Mouse (Mus musculus) neural tube, embryonic 11.5 days (tissue): Measurements from ENCODE around the gene Terf2ip. TPM values are rescaled to one million over a fixed set of nuclear protein-coding genes. Genes with fewer than 3 reads are reported as not detected.
A peak's percentile ranks its signal among the peaks of the same experiment; 100 is the strongest.

ENCODE experiments used
- ATAC-seq: fragments of 200-750 bp; cut with Nextera tagmentation; 2 replicates; pipeline ENCODE4 v1.8.0; 2017; ENCODE audit warnings: moderate number of reproducible peaks, mild to moderate bottlenecking, moderate TSS enrichment, moderate library complexity; ENCODE audit not compliant: insufficient read depth, low FRiP score, low TSS enrichment
- DNase-seq: peaks from one replicate; pipeline ENCODE4 v3.0.0-alpha.2; 2015; ENCODE audit warnings: low spot score
- H3K27ac ChIP-seq: fragments of 300-500 bp; sonication (generic); 2 replicates; pipeline ENCODE4 v1.5.1; 2014; ENCODE audit warnings: low read depth, mild to moderate bottlenecking, low read length
- H3K27me3 ChIP-seq: fragments of 300-500 bp; sonication (generic); 2 replicates; pipeline ENCODE4 v1.6.1; 2014; ENCODE audit warnings: mild to moderate bottlenecking, low read length, mixed read lengths; ENCODE audit not compliant: control insufficient read depth, insufficient read depth
- H3K36me3 ChIP-seq: fragments of 300-500 bp; sonication (generic); 2 replicates; pipeline ENCODE4 v1.6.1; 2014; ENCODE audit warnings: mild to moderate bottlenecking, low read length, moderate library complexity, mixed read lengths; ENCODE audit not compliant: control insufficient read depth, insufficient read depth
- H3K4me1 ChIP-seq: fragments of 300-500 bp; sonication (generic); 2 replicates; pipeline ENCODE4 v1.6.1; 2014; ENCODE audit warnings: low read length, mixed read lengths; ENCODE audit not compliant: control insufficient read depth, insufficient read depth
- H3K4me2 ChIP-seq: fragments of 300-500 bp; sonication (generic); 2 replicates; pipeline ENCODE4 v1.6.1; 2014; ENCODE audit warnings: low read depth, mild to moderate bottlenecking, moderate library complexity
- H3K4me3 ChIP-seq: fragments of 300-500 bp; sonication (generic); 2 replicates; pipeline ENCODE4 v1.5.1; 2014; ENCODE audit warnings: low read depth, low read length
- H3K9ac ChIP-seq: fragments of 300-500 bp; sonication (generic); 2 replicates; pipeline ENCODE4 v1.6.1; 2014; ENCODE audit warnings: mild to moderate bottlenecking, low read length
- H3K9me3 ChIP-seq: fragments of 300-500 bp; sonication (generic); 2 replicates; pipeline ENCODE4 v1.6.1; 2016; ENCODE audit warnings: low read length; ENCODE audit not compliant: control insufficient read depth
- WGBS: fragments of 180-500 bp; shearing (Covaris S2); extraction: QIAGEN DNeasy Blood & Tissue Kit; methylation state at CpG from one replicate; pipeline ENCODE4 v1.1.7; 2014; 5-methylcytosine and 5-hydroxymethylcytosine counted together
- polyA plus RNA-seq: library from polyadenylated mRNA; unstranded; fragments of >200 nt; fragmentation: Nextera tagmentation; extraction: Ambion mirVana; gene quantifications from 2 replicates; pipeline ENCODE4 v1.2.1, GENCODE M21; 2014

Terf2ip gene
- polyA plus RNA-seq, 1 experiment from 2014 or later: 35.4 TPM

GRCm38 (mm10) chr8:111992013-111992702 is 19.0 kb upstream of the Terf2ip start, which contains the start of gene Adat1:
Gene Adat1, minus strand, starts transcription at chr8:111992302.
- no peaks in the 10 kb centered on the region for H3K4me1 ChIP-seq
- no peaks in the 10 kb centered on the region for H3K9me3 ChIP-seq
- H3K36me3 ChIP-seq: peaks cover 2% of the 10 kb centered on the region
- no peak within 1 kb of the TSS for H3K27ac ChIP-seq
- ATAC-seq (peak; percentile 94), DNase-seq (peak; percentile 93)
- no peaks in the 10 kb centered on the region for H3K27me3 ChIP-seq
- peak within 1 kb of the TSS; percentile 71 for H3K4me2 ChIP-seq
- H3K9ac ChIP-seq: peak within 1 kb of the TSS; percentile 53
- peak within 1 kb of the TSS; percentile 61 for H3K4me3 ChIP-seq
- WGBS: 3% methylated on average over 32 of the region's 33 CpGs

DNA sequence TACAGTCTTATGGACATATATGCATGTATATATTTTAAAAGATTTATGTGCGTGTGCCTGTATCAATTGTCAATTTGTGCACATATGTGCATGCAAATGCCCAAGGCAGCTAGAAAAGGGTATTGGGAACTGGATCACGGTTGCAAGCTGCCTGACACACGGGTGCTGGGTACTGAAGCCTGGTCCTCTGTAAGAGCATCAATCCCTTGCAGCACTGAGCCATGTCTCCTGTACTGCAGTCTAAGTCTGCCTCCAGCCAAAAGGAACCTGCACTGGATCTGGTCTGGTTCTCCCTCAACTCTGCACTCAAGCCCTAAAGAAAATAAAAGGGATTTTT is 18.5 kb upstream of the Terf2ip start:
- DNase-seq: no peak
- no peak overlapping the region for H3K9ac ChIP-seq
- H3K27ac ChIP-seq: no peak overlapping the region
- no peaks in the 10 kb centered on the region for H3K27me3 ChIP-seq
- ATAC-seq: peak; percentile 9; the same call in 1 of the 2 replicates
- H3K9me3 ChIP-seq: no peaks in the 10 kb centered on the region
- no peaks in the 10 kb centered on the region for H3K4me1 ChIP-seq
- H3K4me2 ChIP-seq: no peak overlapping the region
- WGBS: 78% methylated on average over 3 of the region's 3 CpGs
- H3K36me3 ChIP-seq: peaks cover 2% of the 10 kb centered on the region
- no peak overlapping the region for H3K4me3 ChIP-seq

DNA sequence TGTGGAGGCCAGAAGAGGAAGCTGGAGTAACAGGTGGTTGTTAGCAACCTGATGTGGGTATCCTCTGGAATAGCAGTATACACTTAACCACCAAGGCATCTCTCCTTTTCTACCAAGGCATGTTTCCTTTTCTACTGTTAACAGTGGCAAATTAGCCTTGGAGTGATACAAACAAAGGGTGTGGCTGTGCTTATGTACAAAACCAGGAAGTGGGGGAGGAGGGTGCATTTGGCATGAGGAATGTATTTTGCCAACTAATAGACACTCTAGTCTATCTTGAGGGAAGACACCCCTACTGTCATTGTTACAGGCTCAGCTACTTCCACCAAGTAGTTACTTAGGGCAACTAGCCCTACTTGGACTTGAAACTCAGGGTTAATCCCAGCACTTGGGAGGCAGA is 6.4 kb upstream of the Terf2ip start:
- Histone ChIP-seq H3K9me3 (no peaks in the 10 kb centered on the region), H3K4me3 (no peak overlapping the region), H3K36me3 (peaks cover 31% of the 10 kb centered on the region), H3K4me1 (no peaks in the 10 kb centered on the region), H3K9ac (no peak overlapping the region), H3K27ac (no peak overlapping the region), H3K4me2 (no peak overlapping the region), H3K27me3 (no peaks in the 10 kb centered on the region)
- DNase-seq (no peak), ATAC-seq (no peak)

- Histone ChIP-seq H3K4me3 (no peak overlapping the region), H3K9me3 (no peaks in the 10 kb centered on the region), H3K27me3 (no peaks in the 10 kb centered on the region), H3K36me3 (peaks cover 23% of the 10 kb centered on the region), H3K4me1 (peaks cover 4% of the 10 kb centered on the region; the same call in 1 of the 2 replicates), H3K9ac (no peak overlapping the region), H3K4me2 (no peak overlapping the region), H3K27ac (no peak overlapping the region)
- DNase-seq (no peak), ATAC-seq (no peak)
- WGBS: 94% methylated on average over 6 of the region's 6 CpGs
These were observed 5.6 kb upstream of the Terf2ip start for GRCm38 (mm10) chr8:112005601-112006000.

DNA sequence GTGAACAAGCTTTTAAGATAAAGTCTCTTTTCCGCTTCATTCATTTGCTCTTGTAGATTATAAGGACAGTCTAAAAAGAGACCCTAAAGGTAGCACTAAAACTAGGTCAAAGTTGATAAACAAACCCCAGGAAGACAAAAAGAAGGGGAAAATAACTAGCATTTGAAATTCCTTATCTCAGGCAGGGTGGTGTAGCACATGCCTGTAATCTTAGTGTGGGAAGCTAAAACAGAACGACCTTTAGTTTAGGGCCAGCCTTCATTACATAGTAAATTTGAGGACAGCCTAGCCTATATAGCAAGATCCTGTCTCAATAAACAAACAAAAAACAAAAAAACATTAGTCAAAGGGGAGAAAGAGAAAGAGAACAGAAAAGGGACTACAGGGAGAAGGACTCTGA is 3.5 kb upstream of the Terf2ip start:
- no peaks in the 10 kb centered on the region for H3K9me3 ChIP-seq
- no peak for ATAC-seq
- H3K4me1 ChIP-seq: peaks cover 10% of the 10 kb centered on the region
- 94% methylated on average over 2 of the region's 2 CpGs for WGBS
- no peak overlapping the region for H3K4me2 ChIP-seq
- peaks cover 13% of the 10 kb centered on the region for H3K36me3 ChIP-seq
- H3K4me3 ChIP-seq: no peak overlapping the region
- no peaks in the 10 kb centered on the region for H3K27me3 ChIP-seq
- no peak overlapping the region for H3K9ac ChIP-seq
- no peak for DNase-seq
- no peak overlapping the region for H3K27ac ChIP-seq

- Histone ChIP-seq H3K9ac (no peak overlapping the region), H3K9me3 (no peaks in the 10 kb centered on the region), H3K27me3 (no peaks in the 10 kb centered on the region), H3K27ac (no peak overlapping the region), H3K4me3 (no peak overlapping the region), H3K36me3 (0 out of 2 replicates have a peak, but pooled peaks cover 3% of the 10 kb centered on the region), H3K4me2 (no peak overlapping the region), H3K4me1 (peaks cover 16% of the 10 kb centered on the region)
- ATAC-seq: no peak
- DNase-seq: no peak
- 92% methylated on average over 7 of the region's 7 CpGs for WGBS
These were observed 1.6 kb upstream of the Terf2ip start for GRCm38 (mm10) chr8:112009558-112009957.

GRCm38 (mm10) chr8:112011816-112012242 is 631 bp downstream of the Terf2ip start:
- peak; percentile 60 for ATAC-seq
- no peak for DNase-seq
- peaks cover 16% of the 10 kb centered on the region for H3K4me1 ChIP-seq
- peak overlapping the region; percentile 60; the same call in 1 of the 2 replicates for H3K27ac ChIP-seq
- H3K4me3 ChIP-seq: peak overlapping the region; percentile 85
- no peaks in the 10 kb centered on the region for H3K9me3 ChIP-seq
- peak overlapping the region; percentile 94 for H3K4me2 ChIP-seq
- H3K27me3 ChIP-seq: no peaks in the 10 kb centered on the region
- peak overlapping the region; percentile 80 for H3K9ac ChIP-seq
- no peaks in the 10 kb centered on the region for H3K36me3 ChIP-seq
- WGBS: under 1% methylated on average over 40 of the region's 40 CpGs

DNA sequence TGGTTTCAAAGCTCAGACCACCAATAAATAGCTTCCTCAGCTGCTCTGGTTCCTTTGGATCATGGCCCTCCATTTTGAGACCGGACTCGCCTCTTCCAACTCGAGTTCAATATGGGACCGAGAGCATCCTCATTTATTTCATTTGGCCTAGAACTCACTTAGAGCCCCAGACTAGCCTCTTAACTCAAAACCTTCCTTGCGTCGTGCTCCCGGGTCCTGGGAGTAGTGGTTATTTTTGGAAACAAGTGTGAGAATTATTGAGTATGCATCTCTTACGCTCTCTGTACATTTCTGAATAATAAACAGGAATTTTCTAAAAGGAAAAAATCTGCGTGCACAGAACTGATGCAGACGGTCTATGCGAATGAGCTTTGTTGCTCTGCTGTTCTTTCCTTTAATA is 3.7 kb downstream of the Terf2ip start, which contains the start of gene Gm6793:
TSS of gene Gm6793 (minus strand) at position 101 of the 400 bp plus-strand sequence.
- Histone ChIP-seq H3K27me3 (no peaks in the 10 kb centered on the region), H3K4me1 (peaks cover 16% of the 10 kb centered on the region), H3K9me3 (no peaks in the 10 kb centered on the region), H3K4me2 (no peak within 1 kb of the TSS), H3K4me3 (no peak within 1 kb of the TSS), H3K27ac (no peak within 1 kb of the TSS), H3K36me3 (peaks cover 2% of the 10 kb centered on the region; the same call in 1 of the 2 replicates), H3K9ac (no peak within 1 kb of the TSS)
- ATAC-seq: no peak
- WGBS: 93% methylated on average over 11 of the region's 11 CpGs
- no peak for DNase-seq

GRCm38 (mm10) chr8:112029455-112029854 is 18.3 kb downstream of the Terf2ip start:
- WGBS: 90% methylated on average over 7 of the region's 7 CpGs
- Histone ChIP-seq H3K9ac (no peak overlapping the region), H3K4me2 (no peak overlapping the region), H3K9me3 (no peaks in the 10 kb centered on the region), H3K27me3 (no peaks in the 10 kb centered on the region), H3K4me3 (no peak overlapping the region), H3K36me3 (no peaks in the 10 kb centered on the region), H3K4me1 (no peaks in the 10 kb centered on the region), H3K27ac (no peak overlapping the region)
- ATAC-seq (no peak), DNase-seq (no peak)
